Mouse (Mus musculus) heart, postnatal 0 days (tissue): Measurements from ENCODE around the gene Atxn3.

Source experiments
- CTCF ChIP-seq: IDR thresholded peaks from 2 replicates; pipeline ENCODE4 v1.5.1; 2016; ENCODE audit warnings: antibody characterized with exemption, control low read depth, low read depth
- EP300 ChIP-seq: IDR thresholded peaks from 2 replicates; pipeline ENCODE4 v1.6.1; 2016; ENCODE audit warnings: antibody characterized with exemption, low read depth

GRCm38 (mm10) chr12:101892832-101893231, 65.2 kb downstream of the Atxn3 start:
- TF ChIP-seq CTCF: no peak
- no peak for TF ChIP-seq EP300
